Mouse (Mus musculus): ENCODE data around the gene Icam1.

DNA sequence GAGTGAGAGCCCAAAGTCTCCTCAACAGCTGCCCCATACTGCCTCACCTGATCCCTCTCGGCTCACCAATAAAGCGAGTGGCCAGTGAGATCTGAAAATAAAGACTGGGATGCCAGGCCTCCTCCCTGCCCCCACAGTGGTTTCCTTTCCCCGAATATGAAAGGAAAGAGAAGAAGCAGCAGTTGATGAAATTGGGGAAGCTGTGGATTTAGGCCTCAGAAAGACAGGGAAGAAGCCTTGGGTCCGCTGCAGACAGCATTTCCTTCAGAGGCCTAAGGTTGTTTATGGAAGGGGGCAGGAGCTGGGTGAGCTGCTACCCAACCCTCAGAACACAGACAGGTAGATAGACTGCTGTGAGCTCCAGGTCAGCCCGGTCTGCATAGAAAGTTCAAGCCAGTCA is 49.0 kb upstream of the Icam1 start:
- no peak for TF ChIP-seq CTCF (IDR thresholded peaks at IDR 0.05; ENCODE audit: low read depth)
- no peak for TF ChIP-seq EP300 (optimal IDR thresholded peaks at IDR 0.05)

Data from stomach, postnatal 0 days (tissue).